Mouse (Mus musculus) hindbrain, embryonic 14.5 days (tissue): ENCODE results near the gene Aes. TPM values are rescaled to one million over a fixed set of nuclear protein-coding genes. Genes with fewer than 3 reads are reported as not detected.

Source experiments
- ATAC-seq: fragments of 200-750 bp; cut with Nextera tagmentation; 2 replicates; pipeline ENCODE4 v1.8.0; 2017; ENCODE audit warnings: moderate number of reproducible peaks, mild to moderate bottlenecking, moderate TSS enrichment, moderate library complexity; ENCODE audit not compliant: low FRiP score
- DNase-seq: peaks from one replicate; pipeline ENCODE4 v3.0.0-alpha.2; 2015; ENCODE audit warnings: low spot score
- H3K27ac ChIP-seq: fragments of 300-500 bp; sonication (generic); 2 replicates; pipeline ENCODE4 v1.5.1; 2014; ENCODE audit warnings: mild to moderate bottlenecking, moderate library complexity
- H3K27me3 ChIP-seq: fragments of 300-500 bp; sonication (generic); 2 replicates; pipeline ENCODE4 v1.6.1; 2014; ENCODE audit warnings: mild to moderate bottlenecking, low read length, mixed read lengths; ENCODE audit not compliant: control insufficient read depth, insufficient read depth
- H3K36me3 ChIP-seq: fragments of 300-500 bp; sonication (generic); replicated peaks from 2 replicates; pipeline ENCODE4 v1.6.1; 2014; ENCODE audit not compliant: control insufficient read depth, insufficient read depth
- H3K4me1 ChIP-seq: fragments of 300-500 bp; sonication (generic); replicated peaks from 2 replicates; pipeline ENCODE4 v1.6.1; 2014; ENCODE audit warnings: antibody characterized with exemption, low read length, mixed read lengths; ENCODE audit not compliant: control insufficient read depth, insufficient read depth
- H3K4me2 ChIP-seq: fragments of 300-500 bp; sonication (generic); replicated peaks from 2 replicates; pipeline ENCODE4 v1.6.1; 2014; ENCODE audit warnings: mild to moderate bottlenecking, moderate library complexity
- H3K4me3 ChIP-seq: fragments of 300-500 bp; sonication (generic); replicated peaks from 2 replicates; pipeline ENCODE4 v1.5.1; 2014; ENCODE audit warnings: mild to moderate bottlenecking, low read length
- H3K9ac ChIP-seq: fragments of 300-500 bp; sonication (generic); 2 replicates; pipeline ENCODE4 v1.6.1; 2014
- H3K9me3 ChIP-seq: fragments of 300-500 bp; sonication (generic); 2 replicates; pipeline ENCODE4 v1.6.1; 2016; ENCODE audit warnings: low read length; ENCODE audit not compliant: control insufficient read depth
- WGBS: fragments of 180-500 bp; shearing (Covaris S2); extraction: QIAGEN DNeasy Blood & Tissue Kit; methylation state at CpG from one replicate; pipeline ENCODE4 v1.1.7; 2014; 5-methylcytosine and 5-hydroxymethylcytosine counted together
- polyA plus RNA-seq: library from polyadenylated mRNA; unstranded; fragments of >200 nt; fragmentation: Nextera tagmentation; extraction: Ambion mirVana; gene quantifications from 2 replicates; pipeline ENCODE4 v1.2.1, GENCODE M21; 2014

Aes gene
- polyA plus RNA-seq, 1 experiment from 2014 or later = 524 TPM

- Histone ChIP-seq H3K36me3 (no peaks in the 10 kb centered on the region), H3K4me1 (peaks cover 15% of the 10 kb centered on the region), H3K27ac (peak overlapping the region; percentile 90), H3K4me3 (peak overlapping the region; percentile 34), H3K9me3 (no peaks in the 10 kb centered on the region), H3K4me2 (peak overlapping the region; percentile 69), H3K9ac (peak overlapping the region; percentile 57), H3K27me3 (0 out of 2 replicates have a peak, but pooled peaks cover 5% of the 10 kb centered on the region)
- ATAC-seq (0 out of 2 replicates have a peak, but pooled peaks have one; percentile 9), DNase-seq (no peak)
- 1% methylated on average over 14 of the region's 14 CpGs for WGBS
These were observed 46.3 kb downstream of the Aes start for GRCm38 (mm10) chr10:81605666-81605973.

GRCm38 (mm10) chr10:81605974-81606751 is 46.9 kb downstream of the Aes start, which contains the start of gene BC025920:
TSS of gene BC025920 (plus strand) at chr10:81606270.
- Histone ChIP-seq H3K9ac (peak within 1 kb of the TSS; percentile 64), H3K27ac (peak within 1 kb of the TSS; percentile 90), H3K4me2 (peak within 1 kb of the TSS; percentile 80), H3K4me1 (peaks cover 13% of the 10 kb centered on the region), H3K9me3 (no peaks in the 10 kb centered on the region), H3K36me3 (no peaks in the 10 kb centered on the region), H3K4me3 (peak within 1 kb of the TSS; percentile 46), H3K27me3 (0 out of 2 replicates have a peak, but pooled peaks cover 5% of the 10 kb centered on the region)
- WGBS = under 1% methylated on average over 39 of the region's 39 CpGs
- peak; percentile 93 for DNase-seq
- peak; percentile 91 for ATAC-seq

- H3K4me1 ChIP-seq = peaks cover 13% of the 10 kb centered on the region
- no peak overlapping the region for H3K4me2 ChIP-seq
- ATAC-seq = no peak
These were observed 49.0 kb downstream of the Aes start for GRCm38 (mm10) chr10:81608308-81608707.

GRCm38 (mm10) chr10:81612779-81613178 is 53.5 kb downstream of the Aes start:
- H3K36me3 ChIP-seq = no peaks in the 10 kb centered on the region
- 75% methylated on average over 3 of the region's 3 CpGs for WGBS
- DNase-seq (no peak), ATAC-seq (no peak)
- no peaks in the 10 kb centered on the region for H3K9me3 ChIP-seq
- H3K27me3 ChIP-seq = no peaks in the 10 kb centered on the region
- H3K4me1 ChIP-seq = no peaks in the 10 kb centered on the region
- H3K4me3 ChIP-seq = no peak overlapping the region
- no peak overlapping the region for H3K4me2 ChIP-seq
- H3K27ac ChIP-seq = no peak overlapping the region
- no peak overlapping the region for H3K9ac ChIP-seq

More at GRCm38 (mm10) chr10:81608308-81608707, 49.0 kb downstream of the Aes start:
- DNase-seq = no peak
- Histone ChIP-seq H3K9me3 (no peaks in the 10 kb centered on the region), H3K27me3 (no peaks in the 10 kb centered on the region), H3K9ac (no peak overlapping the region), H3K27ac (no peak overlapping the region), H3K4me3 (no peak overlapping the region), H3K36me3 (no peaks in the 10 kb centered on the region)
- WGBS = 94% methylated on average over 1 of the region's 1 CpGs

- no peak for ATAC-seq
- no peak for DNase-seq
- 62% methylated on average over 6 of the region's 6 CpGs for WGBS
These were observed 56.2 kb downstream of the Aes start for GRCm38 (mm10) chr10:81615486-81615885.

More at GRCm38 (mm10) chr10:81615486-81615885, 56.2 kb downstream of the Aes start:
- H3K9me3 ChIP-seq = no peaks in the 10 kb centered on the region
- H3K27me3 ChIP-seq = no peaks in the 10 kb centered on the region
- no peaks in the 10 kb centered on the region for H3K4me1 ChIP-seq
- no peak overlapping the region for H3K4me3 ChIP-seq
- no peak overlapping the region for H3K4me2 ChIP-seq
- H3K9ac ChIP-seq = no peak overlapping the region
- no peaks in the 10 kb centered on the region for H3K36me3 ChIP-seq
- no peak overlapping the region for H3K27ac ChIP-seq

Other genes starting within 250 kb of the Aes start
- gene Cactin, start 238.4 kb upstream of the Aes start, polyA plus RNA-seq = 18.7 and 20.6 TPM in 2 replicates
- gene Tbxa2r, start 230.8 kb upstream of the Aes start, polyA plus RNA-seq = 4.3 and 5.4 TPM in 2 replicates
- gene Gipc3, start 216.2 kb upstream of the Aes start, polyA plus RNA-seq = not detected in 2 replicates
- gene Hmg20b, start 209.0 kb upstream of the Aes start, polyA plus RNA-seq = 29.0 and 34.0 TPM in 2 replicates
- gene Mfsd12, start 202.0 kb upstream of the Aes start, polyA plus RNA-seq = 7.8 and 10.0 TPM in 2 replicates
- 0.30 and 0.59 TPM in 2 replicates for gene 4930404N11Rik, start 193.7 kb upstream of the Aes start, polyA plus RNA-seq
- gene Fzr1, start 181.0 kb upstream of the Aes start, polyA plus RNA-seq = 119 and 125 TPM in 2 replicates
- 68.9 TPM in 2 replicates for gene Dohh, start 175.1 kb upstream of the Aes start, polyA plus RNA-seq
- gene Gm48551, start 175.0 kb upstream of the Aes start, polyA plus RNA-seq = 5.5 and 5.7 TPM in 2 replicates
- 1.9 and 2.2 TPM in 2 replicates for gene Gm48552, start 170.5 kb upstream of the Aes start, polyA plus RNA-seq
- gene Smim24, start 166.4 kb upstream of the Aes start, polyA plus RNA-seq = 0.84 and 1.3 TPM in 2 replicates
- 17.3 and 25.8 TPM in 2 replicates for gene Nfic, start 103.9 kb upstream of the Aes start, polyA plus RNA-seq
- gene Celf5, start 76.8 kb upstream of the Aes start, polyA plus RNA-seq = 46.6 and 55.9 TPM in 2 replicates
- 53.8 and 59.0 TPM in 2 replicates for gene Ncln, start 63.1 kb upstream of the Aes start, polyA plus RNA-seq
- gene S1pr4, start 59.4 kb upstream of the Aes start, polyA plus RNA-seq = 0.70 and 0.81 TPM in 2 replicates
- 1.1 and 1.2 TPM in 2 replicates for gene Gna15, start 35.3 kb upstream of the Aes start, polyA plus RNA-seq
- gene Gna11, start 14.3 kb upstream of the Aes start, polyA plus RNA-seq = 87.5 and 95.5 TPM in 2 replicates
- 24.5 and 29.7 TPM in 2 replicates for gene Tle2, start 15.1 kb downstream of the Aes start, polyA plus RNA-seq
- 4.2 and 4.8 TPM in 2 replicates for gene Tle6, start 41.6 kb downstream of the Aes start, polyA plus RNA-seq
- 0.90 and 1.1 TPM in 2 replicates for gene BC025920, start 46.8 kb downstream of the Aes start, polyA plus RNA-seq
- 39.9 and 42.1 TPM in 2 replicates for gene Sirt6, start 68.3 kb downstream of the Aes start, polyA plus RNA-seq
- 11.8 and 12.6 TPM in 2 replicates for gene Ankrd24, start 69.1 kb downstream of the Aes start, polyA plus RNA-seq
- gene Gm10778, start 89.6 kb downstream of the Aes start, polyA plus RNA-seq = 6.5 and 6.9 TPM in 2 replicates
- 19.2 and 20.5 TPM in 2 replicates for gene Zfp433, start 145.3 kb downstream of the Aes start, polyA plus RNA-seq
- 18.8 and 21.9 TPM in 2 replicates for gene Gm3055, start 211.7 kb downstream of the Aes start, polyA plus RNA-seq